Mouse (Mus musculus) urinary bladder, postnatal 10 days (tissue): ENCODE data around the gene Id3.

Experiments
- DNase-seq: peaks from one replicate; pipeline ENCODE4 v3.0.0; 2022; ENCODE audit warnings: low spot score

The Id3 gene

GRCm38 (mm10) chr4:136148342-136149044 lies 5.2 kb downstream of the Id3 start:
- DNase-seq: no peak

- DNase-seq: no peak
Observed at GRCm38 (mm10) chr4:136149045-136149379, 5.7 kb downstream of the Id3 start.

GRCm38 (mm10) chr4:136149734-136150133 lies 6.4 kb downstream of the Id3 start:
- no peak for DNase-seq

GRCm38 (mm10) chr4:136150596-136150995 lies 7.3 kb downstream of the Id3 start:
- DNase-seq: no peak

GRCm38 (mm10) chr4:136152821-136153220 lies 9.5 kb downstream of the Id3 start:
- DNase-seq: no peak

- no peak for DNase-seq
Observed at GRCm38 (mm10) chr4:136154462-136154861, 11.2 kb downstream of the Id3 start.

GRCm38 (mm10) chr4:136158498-136158897 lies 15.2 kb downstream of the Id3 start:
- no peak for DNase-seq

- DNase-seq: no peak
Observed at GRCm38 (mm10) chr4:136159802-136160397, 16.6 kb downstream of the Id3 start.

- DNase-seq: peak; percentile 57
Observed at GRCm38 (mm10) chr4:136163448-136163847, 20.2 kb downstream of the Id3 start.

GRCm38 (mm10) chr4:136164981-136165380 lies 21.7 kb downstream of the Id3 start:
- no peak for DNase-seq

GRCm38 (mm10) chr4:136167701-136168100 lies 24.4 kb downstream of the Id3 start:
- DNase-seq: no peak

GRCm38 (mm10) chr4:136170401-136170800 lies 27.1 kb downstream of the Id3 start:
- DNase-seq: no peak

- DNase-seq: no peak
Observed at GRCm38 (mm10) chr4:136171455-136171854, 28.2 kb downstream of the Id3 start.

- no peak for DNase-seq
Observed at GRCm38 (mm10) chr4:136172011-136172541, 28.8 kb downstream of the Id3 start, which contains the start of gene E2f2. E2f2 (plus strand) TSS chr4:136172394.

- DNase-seq: no peak
Observed at GRCm38 (mm10) chr4:136172542-136173209, 29.4 kb downstream of the Id3 start.

GRCm38 (mm10) chr4:136173210-136173715 lies 30.0 kb downstream of the Id3 start:
- no peak for DNase-seq

- DNase-seq: no peak
Observed at GRCm38 (mm10) chr4:136174216-136175193, 31.2 kb downstream of the Id3 start.

GRCm38 (mm10) chr4:136176022-136176552 lies 32.8 kb downstream of the Id3 start:
- DNase-seq: no peak

- DNase-seq: no peak
Observed at GRCm38 (mm10) chr4:136177244-136177611, 33.9 kb downstream of the Id3 start.

- DNase-seq: no peak
Observed at GRCm38 (mm10) chr4:136177612-136178474, 34.5 kb downstream of the Id3 start.
